Mouse (Mus musculus) c-Kit-positive CD71-positive TER-119-positive erythroid progenitor cells, embryonic 14.5 days (primary cell): ENCODE results near the gene Il17f.
"Not testable (repeated sequence)": the region's sequence is repeated elsewhere in the genome, so short reads cannot be mapped to it uniquely, and the experiment has no call there.

ENCODE experiments used
- DNase-seq: peaks from one replicate; pipeline ENCODE4 v3.0.0-alpha.2; 2013; ENCODE audit warnings: low spot score

The Il17f gene

DNA sequence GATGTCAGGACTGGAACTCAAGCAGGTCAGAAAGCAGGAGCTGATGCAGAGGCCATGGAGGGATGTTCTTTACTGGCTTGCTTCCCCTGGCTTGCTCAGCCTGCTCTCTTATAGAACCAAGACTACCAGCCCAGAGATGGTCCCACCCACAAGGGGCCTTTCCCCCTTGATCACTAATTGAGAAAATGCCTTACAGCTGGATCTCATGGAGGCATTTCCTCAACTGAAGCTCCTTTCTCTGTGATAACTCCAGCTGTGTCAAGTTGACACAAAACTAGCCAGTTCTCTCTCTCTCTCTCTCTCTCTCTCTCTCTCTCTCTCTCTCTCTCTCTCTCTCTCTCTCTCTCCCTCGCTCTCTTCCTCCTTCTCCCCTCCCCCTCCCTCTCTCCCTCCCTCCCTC, at the start of gene Il17f:
TSS of gene Il17f (minus strand) at position 101 of the 400 bp plus-strand sequence.
- not testable (repeated sequence) for DNase-seq

DNA sequence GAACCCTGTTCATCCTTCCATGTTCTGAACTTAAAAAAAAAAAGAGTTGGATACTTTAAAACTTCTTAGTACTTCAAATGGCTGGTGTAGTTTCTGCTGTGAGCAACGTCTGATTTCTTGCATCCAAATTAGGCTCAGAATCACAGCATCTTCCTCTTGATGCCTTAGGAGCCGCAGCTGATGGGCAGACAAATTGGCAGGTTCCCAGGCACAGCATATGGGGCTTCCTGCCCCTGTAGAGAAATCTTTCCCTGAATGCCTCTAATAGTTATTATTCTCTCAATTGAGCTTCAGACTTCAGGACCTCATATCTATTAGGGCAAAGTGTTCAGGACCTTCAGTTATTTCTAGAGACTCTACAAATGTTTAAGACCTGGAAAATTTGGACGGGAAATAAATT, 49.5 kb upstream of the Il17f start:
- DNase-seq, result no peak

DNA sequence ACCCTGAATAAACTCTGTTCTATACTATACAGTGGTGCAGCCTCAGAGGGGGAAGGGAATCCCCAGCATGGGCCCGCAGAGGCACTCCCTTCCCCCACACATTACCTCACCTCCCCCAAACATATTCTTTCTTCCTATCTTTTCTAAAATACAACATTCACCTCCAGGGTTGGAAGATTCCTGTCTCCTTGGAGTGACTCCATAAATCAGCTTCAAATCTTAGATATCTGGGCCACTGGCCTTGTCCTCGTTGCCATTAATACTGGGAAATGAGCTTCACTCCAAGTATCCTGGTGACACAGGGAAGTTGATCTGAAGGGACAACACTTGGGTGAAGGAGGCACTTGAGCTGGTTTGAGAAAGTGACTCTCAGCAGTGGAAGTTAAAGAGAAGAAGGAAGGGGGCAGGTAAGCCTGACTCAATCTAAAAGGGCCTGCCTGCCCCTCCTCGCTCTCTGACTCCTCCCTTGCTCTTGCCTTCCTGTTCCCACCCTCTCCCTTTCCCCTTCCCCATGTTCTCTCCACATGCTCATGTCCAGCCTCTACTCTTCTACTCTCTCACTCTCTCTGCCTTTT, 46.2 kb upstream of the Il17f start:
- DNase-seq, result no peak

DNA sequence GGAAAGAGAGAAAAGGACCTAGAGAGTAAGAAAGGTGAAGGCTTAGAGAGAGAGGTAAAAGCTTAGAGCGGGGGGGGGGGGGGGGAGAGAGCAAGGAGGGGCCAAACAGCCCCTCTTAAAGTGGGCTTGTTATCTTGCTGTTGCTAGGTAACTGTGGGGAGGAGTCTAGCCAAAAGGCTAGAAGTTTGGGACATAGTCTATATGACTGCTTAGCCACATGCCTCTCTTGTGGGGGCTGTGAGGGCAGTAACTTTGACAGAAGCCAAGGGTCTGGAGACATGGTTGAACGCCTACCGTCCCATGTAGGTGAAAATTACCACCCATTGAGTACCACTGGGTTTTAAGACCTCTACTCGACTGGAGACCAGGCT, 42.7 kb upstream of the Il17f start:
- DNase-seq, result no peak

DNA sequence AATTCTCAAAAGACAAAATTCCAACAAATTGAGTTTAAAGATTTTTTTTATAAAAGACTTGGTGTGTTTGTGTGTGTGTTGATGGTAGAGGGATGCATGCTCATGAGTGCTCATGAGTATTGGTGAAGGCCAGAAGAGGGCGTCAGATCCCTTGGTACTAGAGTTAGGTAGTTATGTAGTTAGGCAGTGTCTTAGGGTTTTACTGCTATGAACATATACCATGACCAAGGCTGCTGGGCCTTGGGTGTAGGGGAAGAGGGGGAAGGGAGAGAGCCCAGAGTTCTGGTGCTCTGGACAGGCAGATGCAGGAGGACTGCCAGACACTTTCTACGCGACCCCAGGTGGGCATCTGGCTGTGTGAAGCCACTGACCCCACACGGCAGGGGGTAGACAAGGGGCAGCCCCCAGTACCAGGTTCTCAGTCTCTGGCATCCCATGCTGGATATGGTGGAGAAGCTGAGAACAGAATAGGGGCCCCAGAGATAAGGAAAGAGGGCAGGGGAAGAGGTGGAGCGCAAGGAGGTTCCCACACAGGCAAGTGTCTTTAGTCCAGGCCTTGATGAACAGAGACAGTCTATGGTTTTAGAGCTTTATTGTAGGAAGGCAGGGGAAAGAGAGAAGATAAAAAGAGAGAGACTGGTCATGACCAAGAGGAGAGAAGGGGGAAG, 42.2 kb upstream of the Il17f start:
- DNase-seq, result no peak

DNA sequence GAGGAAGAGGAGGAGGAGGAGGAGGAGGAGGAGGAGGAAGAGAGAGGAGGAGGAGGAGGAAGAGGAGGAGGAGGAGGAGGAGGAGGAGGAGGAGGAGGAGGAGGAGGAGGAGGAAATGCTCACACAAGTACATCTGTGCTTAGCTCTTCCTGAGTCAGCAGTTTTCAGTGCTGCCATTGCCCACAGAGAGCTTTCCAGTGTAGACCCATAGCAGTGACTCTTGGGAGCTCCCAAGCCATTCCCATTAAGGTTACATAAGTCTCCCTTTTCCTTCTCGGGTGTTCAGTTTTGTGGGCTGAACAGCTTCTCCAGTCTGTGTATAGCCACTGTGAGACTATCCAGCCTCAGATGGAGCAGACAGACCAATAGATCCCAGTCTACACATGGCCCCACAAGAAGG, 40.1 kb upstream of the Il17f start:
- DNase-seq, result no peak

DNA sequence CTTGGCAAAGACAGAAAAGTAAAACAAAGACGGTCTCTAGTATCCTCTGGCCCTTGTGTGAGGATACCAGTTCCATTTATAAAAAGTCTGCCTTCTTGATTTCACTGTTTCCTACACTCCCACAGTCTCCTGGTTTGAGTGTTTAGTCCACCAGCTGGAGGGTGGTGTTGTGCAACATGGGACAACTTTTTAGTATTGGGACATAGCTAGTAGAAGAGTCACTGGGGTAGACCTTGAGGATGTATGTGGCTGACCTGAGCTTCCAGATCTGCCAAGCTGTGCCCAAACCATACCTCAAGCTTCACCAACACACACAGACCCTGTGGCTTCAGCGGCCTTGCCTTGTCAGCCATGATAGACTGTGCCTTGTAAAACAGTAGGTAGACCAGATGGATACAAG, 37.6 kb upstream of the Il17f start:
- DNase-seq, result no peak

DNA sequence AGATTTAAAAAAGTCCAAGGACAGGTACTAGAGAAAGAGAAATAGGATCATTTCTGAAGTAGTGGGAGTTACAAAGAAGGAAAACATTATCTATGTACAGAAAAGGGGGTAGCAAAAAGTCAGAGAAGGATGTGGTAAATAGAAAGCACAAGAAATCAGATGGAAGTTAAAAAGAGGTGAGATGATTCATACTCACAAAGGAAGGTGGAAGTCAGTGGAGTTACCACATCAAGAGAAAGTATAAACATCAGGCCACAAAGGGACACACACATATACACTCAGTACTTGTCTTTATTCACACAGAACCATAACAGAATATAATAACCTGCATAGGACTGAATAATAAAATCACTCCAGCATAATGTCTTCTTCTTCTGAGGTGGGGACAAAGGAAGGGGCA, 34.6 kb upstream of the Il17f start:
- no peak for DNase-seq

DNA sequence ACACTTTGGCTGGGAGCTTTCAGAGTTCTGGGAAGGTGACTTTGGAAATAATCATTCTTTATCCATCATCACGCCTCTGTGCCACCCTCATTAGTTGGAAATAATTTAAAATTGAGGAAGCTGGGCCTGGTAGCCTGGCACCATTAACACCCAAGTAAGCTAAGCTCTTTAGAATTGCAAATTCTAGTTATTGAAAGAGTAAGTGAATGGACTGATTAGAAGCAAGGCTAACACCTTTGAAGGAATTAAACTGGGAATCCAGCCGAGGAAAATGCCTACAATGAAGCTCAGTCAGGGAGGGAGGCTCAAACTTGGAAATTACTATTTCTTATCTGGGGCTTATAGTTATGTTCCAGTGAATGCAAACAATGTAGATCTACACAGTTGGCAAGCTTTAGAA, 33.5 kb upstream of the Il17f start:
- no peak for DNase-seq

DNA sequence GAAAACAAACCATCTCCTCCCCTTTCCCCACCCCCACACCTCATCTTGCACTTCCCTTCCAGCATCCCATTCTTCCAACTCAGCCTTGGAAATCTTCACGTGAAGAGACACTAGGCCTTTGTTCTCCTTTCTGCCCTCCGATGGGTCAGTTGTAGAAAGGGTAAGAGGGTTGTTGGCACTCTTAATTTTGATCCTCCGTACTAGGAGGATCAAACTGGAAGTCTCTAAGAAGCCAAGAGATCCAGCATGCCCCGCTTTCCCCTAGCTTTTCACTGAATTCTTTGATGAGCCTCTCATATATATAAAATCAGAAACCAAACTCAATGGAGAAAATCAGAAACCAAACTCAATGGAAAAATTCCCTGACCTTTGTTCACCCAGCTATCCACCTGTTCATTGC, 33.1 kb upstream of the Il17f start:
- no peak for DNase-seq

DNA sequence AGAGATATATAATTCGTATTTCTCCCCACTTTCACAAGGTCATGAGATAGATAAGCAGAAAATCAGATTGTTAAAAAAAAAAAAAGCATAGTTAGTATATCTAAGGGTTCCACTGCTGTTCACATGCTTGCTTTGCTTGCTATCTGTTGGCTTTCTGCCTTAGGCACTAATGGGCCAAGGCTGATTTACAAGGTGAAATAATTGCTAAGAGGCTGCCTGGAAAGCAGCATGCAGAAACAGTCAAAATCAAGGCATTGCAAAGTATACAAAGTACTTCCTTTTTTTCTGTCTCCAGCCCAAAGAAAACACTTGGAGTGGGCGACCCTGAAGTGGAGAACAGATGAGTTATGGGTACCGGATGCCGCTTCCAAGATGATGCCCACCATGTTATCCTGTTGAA, 30.5 kb upstream of the Il17f start:
- DNase-seq, result no peak

DNA sequence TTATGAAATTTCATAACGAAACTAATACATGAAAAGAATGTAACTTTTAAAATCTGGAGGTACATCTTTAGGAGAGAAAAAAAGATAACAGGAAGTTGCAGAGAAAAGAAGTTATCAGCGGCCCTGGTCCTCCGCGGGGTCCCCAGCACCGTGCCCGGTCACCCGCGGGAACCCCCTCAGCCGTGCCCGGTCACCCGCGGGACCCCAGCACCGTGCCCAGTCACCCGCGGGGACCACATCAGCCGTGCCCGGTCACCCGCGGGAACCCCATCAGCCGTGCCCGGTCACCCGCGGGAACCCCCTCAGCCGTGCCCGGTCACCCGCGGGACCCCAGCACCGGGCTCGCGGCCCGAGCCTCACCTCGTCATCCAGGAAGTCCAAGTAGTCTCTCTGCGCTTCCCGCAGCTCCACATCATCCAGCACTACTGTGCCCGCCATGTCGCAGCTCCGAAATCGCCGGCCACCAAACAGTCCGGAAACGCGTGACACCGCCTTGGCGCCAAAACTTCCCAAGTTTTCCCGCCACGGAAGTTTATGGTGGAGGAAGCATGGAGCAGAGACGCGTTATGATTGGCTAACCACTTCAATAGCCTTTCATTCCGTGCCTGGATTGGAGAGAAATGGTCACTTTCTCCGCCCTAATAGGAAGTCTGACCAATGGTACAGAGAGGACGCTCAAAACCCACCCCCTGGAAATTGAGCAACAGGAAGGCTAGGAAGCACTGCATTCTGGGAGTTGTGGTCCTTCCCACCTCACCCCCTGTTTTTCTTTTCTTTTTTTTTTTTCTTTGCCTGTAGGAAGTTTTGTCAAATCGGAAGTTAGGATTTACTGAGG, 29.6 kb upstream of the Il17f start, which contains the start of gene Mcm3:
TSS of gene Mcm3 (minus strand) at position 542 of the 835 bp plus-strand sequence.
- DNase-seq, result peak; percentile 98

DNA sequence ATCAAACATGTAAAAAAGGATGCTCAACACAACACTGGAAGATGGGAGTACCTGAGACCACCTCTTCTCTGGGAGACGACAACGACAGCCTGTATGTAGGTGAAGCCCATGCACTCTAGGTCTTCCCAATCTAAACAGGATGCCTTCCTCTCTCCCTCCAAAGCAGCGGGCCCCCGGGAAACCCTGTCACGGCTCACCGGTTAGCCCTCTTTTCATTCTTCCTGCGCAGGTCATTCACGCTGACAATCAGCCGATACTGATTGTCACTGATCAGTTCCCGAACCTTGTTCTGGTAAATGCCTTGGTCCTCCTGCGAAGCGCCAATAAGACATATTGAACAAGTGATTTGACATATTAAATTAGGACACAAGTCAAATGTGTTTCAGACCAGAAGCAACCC, 27.2 kb upstream of the Il17f start:
- DNase-seq, result no peak

DNA sequence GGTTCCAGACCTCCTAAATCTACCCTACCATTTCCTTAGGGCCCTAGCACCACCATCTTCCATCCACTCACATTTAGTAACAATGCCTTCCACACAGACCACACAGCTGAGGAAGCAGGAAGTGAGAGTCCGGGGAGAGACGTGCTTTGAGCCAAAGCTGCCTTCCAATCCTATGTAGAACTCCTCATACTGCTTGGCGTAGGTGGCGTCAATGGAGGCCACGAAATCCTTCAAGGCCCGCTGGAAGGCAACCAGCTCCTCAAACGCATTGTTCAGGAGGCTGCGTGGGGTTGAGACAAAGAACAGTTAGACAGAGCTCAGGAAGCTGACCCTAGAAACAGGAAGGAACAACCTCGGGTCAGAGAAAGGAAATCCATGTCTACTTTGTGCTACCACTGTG, 26.8 kb upstream of the Il17f start:
- DNase-seq, result no peak

DNA sequence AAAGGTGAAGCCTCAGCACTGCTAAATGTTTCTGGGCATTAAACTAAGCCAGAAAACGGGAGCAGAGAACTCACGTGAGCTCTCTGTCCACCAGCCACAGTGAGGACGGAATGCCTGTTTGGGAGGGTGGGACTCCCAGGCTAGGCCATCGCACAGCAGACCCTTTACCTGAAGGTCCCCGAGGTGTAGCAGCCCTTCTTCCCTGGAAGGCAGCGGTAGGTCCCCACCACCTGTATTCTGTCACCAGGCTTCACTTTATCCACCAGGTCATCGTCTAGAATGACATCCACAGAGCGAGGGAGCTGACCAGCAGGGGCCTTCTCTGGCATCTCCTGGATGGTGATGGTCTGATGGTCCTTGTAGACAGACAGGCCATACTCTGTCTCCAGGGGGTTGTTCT, 24.1 kb upstream of the Il17f start:
- DNase-seq, result no peak

DNA sequence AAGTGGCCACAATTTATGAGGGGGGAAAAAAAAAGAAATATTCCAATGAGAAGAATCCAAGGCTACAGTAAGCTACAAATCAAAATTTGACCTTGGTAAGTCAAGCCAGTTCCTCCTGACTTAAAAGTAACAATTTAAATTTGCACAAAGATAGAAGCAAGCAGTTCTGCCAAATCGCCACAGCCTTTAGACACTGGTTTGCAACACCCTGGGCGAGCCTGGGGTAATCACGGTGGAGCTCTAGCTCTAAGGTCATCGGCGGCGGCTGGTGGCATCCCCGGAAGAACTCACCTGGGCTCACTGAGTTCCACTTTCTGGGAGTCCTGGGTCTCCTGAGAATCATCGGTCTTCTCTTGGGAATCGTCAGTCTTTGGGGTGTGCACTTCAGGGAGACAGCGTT, 14.1 kb upstream of the Il17f start:
- DNase-seq, result no peak

DNA sequence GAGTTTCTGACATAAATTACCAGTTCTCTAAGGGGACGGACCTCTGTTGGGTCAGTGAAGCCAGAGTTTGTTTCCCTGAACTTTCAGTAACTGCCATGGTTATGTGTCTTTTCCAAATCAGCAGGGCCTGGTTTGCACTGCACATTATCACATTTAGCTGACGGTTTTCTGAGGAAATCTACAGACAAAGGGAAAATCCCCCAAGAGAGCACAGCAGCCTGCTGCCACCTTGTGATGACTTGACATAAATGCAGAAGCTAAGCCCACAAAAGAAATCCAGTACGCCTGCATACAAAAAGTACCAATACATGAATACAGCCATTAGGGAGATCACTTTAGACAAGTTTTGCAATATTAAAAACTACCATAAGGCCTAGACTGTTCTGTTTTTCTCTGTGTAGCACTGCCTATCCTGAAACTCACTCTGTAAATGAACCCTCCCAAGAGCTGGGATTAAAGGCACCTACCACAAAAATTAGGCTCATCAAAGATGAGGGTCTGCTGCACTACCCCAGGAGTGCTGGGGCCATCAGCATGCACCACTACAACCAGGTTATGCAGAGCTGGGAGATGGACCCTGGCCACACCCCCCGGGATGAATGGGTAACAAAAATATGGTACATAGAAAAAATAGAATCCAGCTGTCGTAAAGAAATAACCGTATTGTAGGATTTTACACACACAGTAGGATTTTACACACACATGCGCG, 11.4 kb upstream of the Il17f start:
- no peak for DNase-seq

DNA sequence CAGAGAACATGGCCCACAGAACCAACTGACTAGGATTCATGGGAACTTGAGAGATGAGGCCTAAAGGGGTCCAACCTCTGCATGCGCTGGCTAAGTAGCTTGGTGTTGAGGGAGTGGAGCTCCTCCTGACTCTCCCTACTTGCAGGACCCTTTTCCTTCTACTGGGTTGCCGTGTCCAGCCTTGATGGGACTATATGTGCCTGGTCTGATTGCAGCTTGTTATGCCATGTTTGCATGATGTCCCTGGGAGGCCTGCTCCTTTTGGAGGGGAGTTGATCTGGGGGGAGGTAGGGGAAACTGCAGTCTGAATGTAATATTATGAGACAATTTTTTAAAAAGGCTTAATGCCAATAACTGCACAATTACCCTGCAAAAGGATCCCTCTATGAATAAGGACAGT, 10.9 kb upstream of the Il17f start:
- DNase-seq, result no peak

DNA sequence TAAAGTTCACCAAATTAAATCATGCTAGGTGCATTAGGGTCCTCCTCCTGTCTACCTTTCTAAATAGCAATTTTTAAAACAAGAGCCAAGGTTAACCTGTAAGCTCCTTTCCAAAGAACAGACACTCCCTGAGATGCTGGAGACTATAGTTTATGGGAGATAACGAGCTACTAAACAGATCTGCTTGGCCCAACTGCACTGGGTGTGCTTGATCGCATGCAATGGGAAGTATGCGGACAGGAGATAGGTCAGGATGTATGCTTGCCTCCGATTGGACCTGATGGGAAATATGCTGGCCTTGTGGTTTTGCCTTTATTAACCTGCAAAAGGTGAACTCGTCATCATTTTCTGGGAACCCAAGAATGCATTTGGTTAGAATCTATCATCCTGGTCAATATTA, 4.8 kb upstream of the Il17f start:
- DNase-seq, result peak; percentile 39

DNA sequence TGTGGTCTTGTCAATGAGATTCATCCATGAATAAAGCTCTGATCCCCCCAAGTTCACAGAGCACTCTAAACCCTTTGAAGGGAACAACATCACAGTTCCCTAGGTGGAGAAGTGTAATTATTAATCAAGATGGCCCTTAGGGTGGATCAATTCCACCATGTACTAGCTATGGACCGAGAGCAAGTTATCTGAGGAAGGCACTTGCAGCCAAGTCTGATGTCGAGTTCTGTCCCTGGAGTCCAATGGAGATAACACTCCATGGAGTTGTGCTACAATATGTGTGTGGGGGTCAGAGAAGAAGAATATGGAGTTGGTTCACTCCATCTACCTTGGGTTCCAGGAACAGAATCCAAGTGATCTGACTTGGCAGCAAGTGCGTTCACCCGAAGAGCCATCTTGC, 4.3 kb upstream of the Il17f start:
- no peak for DNase-seq

DNA sequence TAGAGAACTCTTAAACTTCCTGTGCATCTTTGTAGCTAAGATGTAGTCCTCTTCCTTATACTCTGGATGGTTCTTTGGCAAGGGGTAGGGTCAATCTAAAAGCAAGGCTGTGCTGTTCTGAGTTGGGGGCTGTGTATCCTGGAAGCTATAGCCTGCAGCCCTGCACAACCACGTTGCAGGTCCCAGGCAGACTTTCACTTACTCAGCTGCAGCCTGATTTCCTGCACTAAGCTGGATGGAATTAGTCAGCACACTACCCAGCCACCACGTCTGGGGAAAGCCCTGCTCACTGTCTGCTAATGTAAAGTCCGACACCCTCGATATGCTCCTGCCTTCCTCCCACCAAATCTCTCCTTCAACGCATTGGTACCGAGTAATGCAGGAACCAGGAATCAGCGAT, 997 bp upstream of the Il17f start:
- DNase-seq, result no peak

DNA sequence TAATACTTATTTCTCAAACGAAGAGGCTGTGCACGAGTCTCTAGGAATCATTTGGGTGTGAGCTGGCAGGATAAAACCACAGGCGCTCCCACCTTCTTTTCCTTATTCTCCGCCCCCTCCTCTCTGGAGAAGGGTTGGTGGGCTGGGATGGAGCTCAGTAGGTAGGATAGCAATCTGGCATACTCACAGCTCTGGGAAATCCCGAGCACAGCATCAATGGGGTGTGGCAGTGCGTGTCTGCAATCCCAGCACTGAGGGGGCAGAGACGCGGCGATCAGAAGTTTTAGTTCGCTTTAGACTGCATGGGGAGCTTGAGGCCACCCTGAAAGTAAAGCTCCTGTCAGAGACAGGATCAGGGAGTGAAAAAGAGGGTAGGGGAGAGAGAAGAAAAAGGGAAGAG, 2.0 kb downstream of the Il17f start:
- DNase-seq, result no peak

DNA sequence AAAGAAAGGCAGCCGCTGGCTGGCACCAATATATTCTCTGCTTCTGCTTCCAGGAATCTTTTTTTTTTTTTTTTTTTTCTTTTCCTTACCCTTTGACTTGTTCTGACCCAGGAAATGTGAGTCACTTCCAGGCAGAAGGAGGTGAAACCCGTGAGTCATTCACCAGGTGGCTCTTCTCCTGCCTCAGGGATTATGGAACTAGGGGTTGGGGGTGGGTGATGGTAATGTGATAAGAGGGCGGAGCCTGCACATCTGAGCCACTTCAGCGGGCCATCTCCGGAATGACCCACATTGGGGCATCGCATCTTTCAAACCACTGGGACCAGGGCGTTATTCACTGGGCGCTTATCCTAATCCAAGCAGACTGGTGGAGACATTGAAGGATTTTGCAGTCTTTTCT, 3.4 kb downstream of the Il17f start:
- DNase-seq, result no peak
